Mouse (Mus musculus) intestine, embryonic 16.5 days (tissue): ENCODE results near the gene Arhgap25. TPM values are rescaled to one million over a fixed set of nuclear protein-coding genes. Genes with fewer than 3 reads are reported as not detected.

Experiments used
- ATAC-seq: fragments of 200-750 bp; cut with Nextera tagmentation; 2 replicates; pipeline ENCODE4 v1.8.0; 2017; ENCODE audit warnings: moderate TSS enrichment, moderate library complexity
- H3K27ac ChIP-seq: fragments of 300-500 bp; sonication (generic); 2 replicates; pipeline ENCODE4 v1.5.1; 2014; ENCODE audit warnings: mild to moderate bottlenecking, low read length
- H3K27me3 ChIP-seq: fragments of 300-500 bp; sonication (generic); replicated peaks from 2 replicates; pipeline ENCODE4 v1.6.1; 2014; ENCODE audit warnings: low read length, control low read depth, mixed read lengths; ENCODE audit not compliant: control insufficient read depth, insufficient read depth
- H3K36me3 ChIP-seq: fragments of 300-500 bp; sonication (generic); 2 replicates; pipeline ENCODE4 v1.6.1; 2014; ENCODE audit warnings: low read length, control low read depth; ENCODE audit not compliant: control insufficient read depth, insufficient read depth
- H3K4me1 ChIP-seq: fragments of 300-500 bp; sonication (generic); 2 replicates; pipeline ENCODE4 v1.6.1; 2014; ENCODE audit warnings: low read length, control low read depth, mixed read lengths; ENCODE audit not compliant: control insufficient read depth, insufficient read depth
- H3K4me2 ChIP-seq: fragments of 300-500 bp; sonication (generic); 2 replicates; pipeline ENCODE4 v1.6.1; 2014; ENCODE audit warnings: low read depth, low read length, control low read depth
- H3K4me3 ChIP-seq: fragments of 300-500 bp; sonication (generic); 2 replicates; pipeline ENCODE4 v1.5.1; 2014; ENCODE audit warnings: mild to moderate bottlenecking, low read length
- H3K9ac ChIP-seq: fragments of 300-500 bp; sonication (generic); 2 replicates; pipeline ENCODE4 v1.6.1; 2014; ENCODE audit warnings: low read depth, low read length
- H3K9me3 ChIP-seq: fragments of 300-500 bp; sonication (generic); 2 replicates; pipeline ENCODE4 v1.6.1; 2016; ENCODE audit warnings: low read length, control low read depth; ENCODE audit not compliant: control insufficient read depth
- WGBS: fragments of 180-500 bp; shearing (Covaris S2); extraction: QIAGEN DNeasy Blood & Tissue Kit; methylation state at CpG from one replicate; pipeline ENCODE4 v1.1.7; 2014; 5-methylcytosine and 5-hydroxymethylcytosine counted together
- polyA plus RNA-seq: library from polyadenylated mRNA; unstranded; fragments of >200 nt; fragmentation: Nextera tagmentation; extraction: Ambion mirVana; gene quantifications from 2 replicates; pipeline ENCODE4 v1.2.1, GENCODE M21; 2015

Gene Arhgap25
- polyA plus RNA-seq, 1 experiment from 2014 or later: 3.4 TPM

- Histone ChIP-seq H3K36me3 (no peaks in the 10 kb centered on the region), H3K4me1 (peaks cover 3% of the 10 kb centered on the region; the same call in 1 of the 2 replicates), H3K27ac (no peak overlapping the region), H3K9me3 (no peaks in the 10 kb centered on the region), H3K4me2 (no peak overlapping the region), H3K4me3 (no peak overlapping the region), H3K9ac (no peak overlapping the region), H3K27me3 (no peaks in the 10 kb centered on the region)
- WGBS: 49% methylated on average over 5 of the region's 5 CpGs
- ATAC-seq: peak; percentile 80
These were observed 4.6 kb upstream of the Arhgap25 start for GRCm38 (mm10) chr6:87537678-87538077.

GRCm38 (mm10) chr6:87536270-87536669, 3.2 kb upstream of the Arhgap25 start:
- Histone ChIP-seq H3K36me3 (no peaks in the 10 kb centered on the region), H3K4me2 (no peak overlapping the region), H3K9me3 (no peaks in the 10 kb centered on the region), H3K9ac (no peak overlapping the region), H3K4me1 (peaks cover 3% of the 10 kb centered on the region; the same call in 1 of the 2 replicates), H3K4me3 (no peak overlapping the region), H3K27me3 (no peaks in the 10 kb centered on the region), H3K27ac (no peak overlapping the region)
- 75% methylated on average over 8 of the region's 8 CpGs for WGBS
- no peak for ATAC-seq

GRCm38 (mm10) chr6:87535651-87536050, 2.6 kb upstream of the Arhgap25 start:
- Histone ChIP-seq H3K27ac (no peak overlapping the region), H3K27me3 (no peaks in the 10 kb centered on the region), H3K4me1 (peaks cover 3% of the 10 kb centered on the region; the same call in 1 of the 2 replicates), H3K9ac (no peak overlapping the region), H3K4me3 (no peak overlapping the region), H3K4me2 (no peak overlapping the region), H3K9me3 (no peaks in the 10 kb centered on the region), H3K36me3 (no peaks in the 10 kb centered on the region)
- WGBS: 61% methylated on average over 9 of the region's 9 CpGs
- ATAC-seq: no peak

- Histone ChIP-seq H3K9ac (no peak overlapping the region), H3K9me3 (no peaks in the 10 kb centered on the region), H3K4me2 (no peak overlapping the region), H3K4me1 (peaks cover 3% of the 10 kb centered on the region; the same call in 1 of the 2 replicates), H3K27ac (no peak overlapping the region), H3K4me3 (no peak overlapping the region), H3K27me3 (no peaks in the 10 kb centered on the region), H3K36me3 (no peaks in the 10 kb centered on the region)
- WGBS: 76% methylated on average over 9 of the region's 9 CpGs
- ATAC-seq: no peak
These were observed 2.0 kb upstream of the Arhgap25 start for GRCm38 (mm10) chr6:87534855-87535575.

- H3K4me2 ChIP-seq: no peak overlapping the region
- no peaks in the 10 kb centered on the region for H3K27me3 ChIP-seq
- no peaks in the 10 kb centered on the region for H3K4me1 ChIP-seq
- H3K36me3 ChIP-seq: no peaks in the 10 kb centered on the region
- no peak overlapping the region for H3K27ac ChIP-seq
- 71% methylated on average over 2 of the region's 2 CpGs for WGBS
- H3K4me3 ChIP-seq: no peak overlapping the region
- H3K9ac ChIP-seq: no peak overlapping the region
- ATAC-seq: no peak
- H3K9me3 ChIP-seq: no peaks in the 10 kb centered on the region
These were observed 1.5 kb downstream of the Arhgap25 start for GRCm38 (mm10) chr6:87531456-87532015.

GRCm38 (mm10) chr6:87530386-87530785, 2.7 kb downstream of the Arhgap25 start:
- Histone ChIP-seq H3K27ac (no peak overlapping the region), H3K9me3 (no peaks in the 10 kb centered on the region), H3K4me2 (no peak overlapping the region), H3K36me3 (no peaks in the 10 kb centered on the region), H3K27me3 (no peaks in the 10 kb centered on the region), H3K4me3 (no peak overlapping the region), H3K9ac (no peak overlapping the region), H3K4me1 (no peaks in the 10 kb centered on the region)
- 77% methylated on average over 2 of the region's 2 CpGs for WGBS
- ATAC-seq: no peak

- no peak overlapping the region for H3K9ac ChIP-seq
These were observed 5.1 kb downstream of the Arhgap25 start for GRCm38 (mm10) chr6:87527846-87528557.

GRCm38 (mm10) chr6:87527366-87527765, 5.7 kb downstream of the Arhgap25 start:
- Histone ChIP-seq H3K4me1 (no peaks in the 10 kb centered on the region), H3K36me3 (no peaks in the 10 kb centered on the region), H3K9me3 (no peaks in the 10 kb centered on the region), H3K27ac (no peak overlapping the region), H3K4me3 (no peak overlapping the region), H3K4me2 (no peak overlapping the region), H3K27me3 (no peaks in the 10 kb centered on the region), H3K9ac (no peak overlapping the region)
- no peak for ATAC-seq
- 82% methylated on average over 4 of the region's 4 CpGs for WGBS

More at GRCm38 (mm10) chr6:87527846-87528557, 5.1 kb downstream of the Arhgap25 start:
- Histone ChIP-seq H3K36me3 (no peaks in the 10 kb centered on the region), H3K4me3 (no peak overlapping the region), H3K9me3 (no peaks in the 10 kb centered on the region), H3K4me1 (no peaks in the 10 kb centered on the region), H3K27me3 (no peaks in the 10 kb centered on the region), H3K27ac (no peak overlapping the region), H3K4me2 (no peak overlapping the region)
- WGBS: 86% methylated on average over 6 of the region's 6 CpGs
- no peak for ATAC-seq

- Histone ChIP-seq H3K9ac (no peak overlapping the region), H3K27me3 (no peaks in the 10 kb centered on the region), H3K4me2 (no peak overlapping the region), H3K4me1 (no peaks in the 10 kb centered on the region), H3K9me3 (no peaks in the 10 kb centered on the region), H3K27ac (no peak overlapping the region), H3K36me3 (no peaks in the 10 kb centered on the region), H3K4me3 (no peak overlapping the region)
- no peak for ATAC-seq
- 87% methylated on average over 10 of the region's 10 CpGs for WGBS
These were observed 7.9 kb downstream of the Arhgap25 start for GRCm38 (mm10) chr6:87525126-87525525.
